Mouse (Mus musculus): ENCODE measurements at regions not wholly inside any gene's neighbourhood (a gene's known extent, or its start where the extent isn't known, plus 50 kb on each side); places are given as distances from the start of the nearest gene placed in this dataset.

GRCm38 (mm10) chr1:83697422-83697821 is 289.4 kb upstream of the Sphkap start:
- Histone ChIP-seq H3K79me3 (ENCODE audit: low read depth) (no peaks in the 10 kb centered on the region), H3K79me2 (ENCODE audit: control insufficient read depth, insufficient read depth) (no peaks in the 10 kb centered on the region), H3K27me3 (ENCODE audit: control insufficient read depth, insufficient read depth, insufficient read length) (no peaks in the 10 kb centered on the region), H3K36me3 (ENCODE audit: control insufficient read depth, insufficient read depth) (no peaks in the 10 kb centered on the region), H3K4me3 (ENCODE audit: insufficient read depth, poor library complexity, severe bottlenecking) (no peak overlapping the region), H3ac (ENCODE audit: control insufficient read depth, insufficient read length, low read depth) (no peak overlapping the region)
- no peak for TF ChIP-seq USF1 (IDR thresholded peaks at IDR 0.05; ENCODE audit: low read depth)
- TF ChIP-seq CTCF (IDR thresholded peaks at IDR 0.05; ENCODE audit: control insufficient read depth, insufficient read depth, insufficient read length), result no peak
- TF ChIP-seq MYOG (IDR thresholded peaks at IDR 0.05; ENCODE audit: control insufficient read depth, extremely low read depth, insufficient read length), result no peak
- no peak for TF ChIP-seq MAX (IDR thresholded peaks at IDR 0.05)
- TF ChIP-seq MYOD1 (IDR thresholded peaks at IDR 0.05; ENCODE audit: control insufficient read depth, insufficient read length, low read depth), result no peak
- TF ChIP-seq CEBPB (IDR thresholded peaks at IDR 0.05; ENCODE audit: low read depth), result no peak
- TF ChIP-seq FOSL1 (IDR thresholded peaks at IDR 0.05; ENCODE audit: insufficient read depth, low read length, poor library complexity, severe bottlenecking), result no peak

DNA sequence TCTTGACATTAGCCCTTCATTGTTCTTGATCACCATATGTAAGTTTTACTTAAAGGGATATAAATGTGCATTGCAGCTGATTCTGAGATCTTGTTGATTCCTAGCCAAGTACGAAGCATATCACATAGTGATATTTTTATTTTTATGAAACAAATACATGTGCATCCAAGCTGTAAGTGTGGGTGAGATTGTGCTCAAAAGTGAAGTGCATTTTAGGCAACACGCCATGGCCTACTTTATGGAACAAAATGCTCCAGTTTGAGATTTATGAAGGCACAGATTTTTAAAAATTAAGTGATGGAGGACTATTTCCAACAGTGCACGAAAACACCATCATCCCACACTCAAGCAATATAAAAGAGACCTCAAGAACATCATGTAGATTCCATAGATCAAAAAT is 277.2 kb upstream of the Sphkap start:
- no peak for TF ChIP-seq CTCF (IDR thresholded peaks at IDR 0.05; ENCODE audit: control insufficient read depth, insufficient read depth, insufficient read length)
- TF ChIP-seq MYOD1 (IDR thresholded peaks at IDR 0.05; ENCODE audit: control insufficient read depth, insufficient read length, low read depth), result no peak
- no peak for TF ChIP-seq USF1 (IDR thresholded peaks at IDR 0.05; ENCODE audit: low read depth)
- TF ChIP-seq FOSL1 (IDR thresholded peaks at IDR 0.05; ENCODE audit: insufficient read depth, low read length, poor library complexity, severe bottlenecking), result no peak
- no peak for TF ChIP-seq MAX (IDR thresholded peaks at IDR 0.05)
- no peak for TF ChIP-seq MYOG (IDR thresholded peaks at IDR 0.05; ENCODE audit: control insufficient read depth, extremely low read depth, insufficient read length)
- no peak for TF ChIP-seq CEBPB (IDR thresholded peaks at IDR 0.05; ENCODE audit: low read depth)
- no peaks in the 10 kb centered on the region for H3K79me3 ChIP-seq (ENCODE audit: low read depth)
- H3K36me3 ChIP-seq (ENCODE audit: control insufficient read depth, insufficient read depth), result no peaks in the 10 kb centered on the region
- no peaks in the 10 kb centered on the region for H3K79me2 ChIP-seq (ENCODE audit: control insufficient read depth, insufficient read depth)
- H3K4me3 ChIP-seq (ENCODE audit: insufficient read depth, poor library complexity, severe bottlenecking), result no peak overlapping the region
- no peak overlapping the region for H3ac ChIP-seq (ENCODE audit: control insufficient read depth, insufficient read length, low read depth)
- no peaks in the 10 kb centered on the region for H3K27me3 ChIP-seq (ENCODE audit: control insufficient read depth, insufficient read depth, insufficient read length)

GRCm38 (mm10) chr1:83665326-83665725 is 257.3 kb upstream of the Sphkap start:
- no peak for TF ChIP-seq USF1 (IDR thresholded peaks at IDR 0.05; ENCODE audit: low read depth)
- TF ChIP-seq MYOG (IDR thresholded peaks at IDR 0.05; ENCODE audit: control insufficient read depth, extremely low read depth, insufficient read length), result no peak
- no peak for TF ChIP-seq CEBPB (IDR thresholded peaks at IDR 0.05; ENCODE audit: low read depth)
- no peak for TF ChIP-seq MYOD1 (IDR thresholded peaks at IDR 0.05; ENCODE audit: control insufficient read depth, insufficient read length, low read depth)
- no peak for TF ChIP-seq FOSL1 (IDR thresholded peaks at IDR 0.05; ENCODE audit: insufficient read depth, low read length, poor library complexity, severe bottlenecking)
- TF ChIP-seq CTCF (IDR thresholded peaks at IDR 0.05; ENCODE audit: control insufficient read depth, insufficient read depth, insufficient read length), result no peak
- TF ChIP-seq MAX (IDR thresholded peaks at IDR 0.05), result no peak
- Histone ChIP-seq H3K36me3 (ENCODE audit: control insufficient read depth, insufficient read depth) (no peaks in the 10 kb centered on the region), H3ac (ENCODE audit: control insufficient read depth, insufficient read length, low read depth) (no peak overlapping the region), H3K79me2 (ENCODE audit: control insufficient read depth, insufficient read depth) (no peaks in the 10 kb centered on the region), H3K79me3 (ENCODE audit: low read depth) (no peaks in the 10 kb centered on the region), H3K4me3 (ENCODE audit: insufficient read depth, poor library complexity, severe bottlenecking) (no peak overlapping the region), H3K27me3 (ENCODE audit: control insufficient read depth, insufficient read depth, insufficient read length) (no peaks in the 10 kb centered on the region)

- H3ac ChIP-seq (ENCODE audit: control insufficient read depth, insufficient read length, low read depth), result no peak overlapping the region
- no peaks in the 10 kb centered on the region for H3K36me3 ChIP-seq (ENCODE audit: control insufficient read depth, insufficient read depth)
Measured at GRCm38 (mm10) chr1:83661808-83662802, 254.1 kb upstream of the Sphkap start.

GRCm38 (mm10) chr1:83653661-83654060 is 245.7 kb upstream of the Sphkap start:
- no peak for TF ChIP-seq MYOD1 (IDR thresholded peaks at IDR 0.05; ENCODE audit: control insufficient read depth, insufficient read length, low read depth)
- TF ChIP-seq CEBPB (IDR thresholded peaks at IDR 0.05; ENCODE audit: low read depth), result no peak
- TF ChIP-seq MYOG (IDR thresholded peaks at IDR 0.05; ENCODE audit: control insufficient read depth, extremely low read depth, insufficient read length), result no peak
- TF ChIP-seq USF1 (IDR thresholded peaks at IDR 0.05; ENCODE audit: low read depth), result no peak
- no peak for TF ChIP-seq FOSL1 (IDR thresholded peaks at IDR 0.05; ENCODE audit: insufficient read depth, low read length, poor library complexity, severe bottlenecking)
- TF ChIP-seq MAX (IDR thresholded peaks at IDR 0.05), result no peak
- H3K36me3 ChIP-seq (ENCODE audit: control insufficient read depth, insufficient read depth), result no peaks in the 10 kb centered on the region
- H3K27me3 ChIP-seq (ENCODE audit: control insufficient read depth, insufficient read depth, insufficient read length), result no peaks in the 10 kb centered on the region
- H3ac ChIP-seq (ENCODE audit: control insufficient read depth, insufficient read length, low read depth), result no peak overlapping the region
- no peaks in the 10 kb centered on the region for H3K79me3 ChIP-seq (ENCODE audit: low read depth)
- H3K79me2 ChIP-seq (ENCODE audit: control insufficient read depth, insufficient read depth), result no peaks in the 10 kb centered on the region
- H3K4me3 ChIP-seq (ENCODE audit: insufficient read depth, poor library complexity, severe bottlenecking), result no peak overlapping the region

More at GRCm38 (mm10) chr1:83661808-83662802, 254.1 kb upstream of the Sphkap start:
- H3K27me3 ChIP-seq (ENCODE audit: control insufficient read depth, insufficient read depth, insufficient read length), result no peaks in the 10 kb centered on the region
- no peaks in the 10 kb centered on the region for H3K79me2 ChIP-seq (ENCODE audit: control insufficient read depth, insufficient read depth)
- H3K79me3 ChIP-seq (ENCODE audit: low read depth), result no peaks in the 10 kb centered on the region
- TF ChIP-seq MAX (IDR thresholded peaks at IDR 0.05), result no peak
- no peak overlapping the region for H3K4me3 ChIP-seq (ENCODE audit: insufficient read depth, poor library complexity, severe bottlenecking)

All from C2C12 (cell line).